Mouse (Mus musculus): ENCODE data around the gene Figla.

DNA sequence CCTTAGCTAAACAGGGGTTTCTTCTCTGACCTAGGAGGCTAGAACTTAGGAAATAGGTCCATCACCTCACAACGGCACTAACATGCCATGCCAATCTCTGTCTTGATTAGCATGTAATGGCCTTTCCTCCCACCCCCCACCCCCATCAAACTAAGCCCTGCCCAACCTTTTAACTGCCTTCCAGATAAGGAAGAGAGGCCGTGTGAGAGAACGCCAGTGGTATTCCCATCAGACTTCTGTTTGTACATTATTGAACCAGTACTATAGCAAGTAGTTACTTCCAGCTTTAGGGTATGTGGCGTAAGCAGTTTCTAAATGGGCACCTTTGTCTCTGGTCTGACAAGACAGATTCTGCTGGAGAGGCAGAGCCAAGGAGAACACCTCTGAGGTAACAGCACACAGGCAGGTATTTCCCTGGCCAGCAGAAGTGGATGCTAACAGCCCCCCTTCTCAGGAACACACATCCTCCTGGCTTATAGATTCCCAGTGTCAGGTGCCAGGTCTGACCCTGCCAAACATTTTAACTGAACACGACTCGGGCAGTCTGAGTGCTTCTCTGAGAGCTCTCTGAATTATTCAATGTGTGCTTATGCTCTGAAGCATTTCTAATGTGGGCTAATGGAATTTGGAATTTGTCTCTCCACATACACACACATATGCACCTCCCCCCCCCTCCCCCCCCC, 34.8 kb downstream of the Figla start:
- TF ChIP-seq POLR2A (IDR thresholded peaks at IDR 0.05; ENCODE audit: low read depth, low read length) (no peak), CTCF (IDR thresholded peaks at IDR 0.05; ENCODE audit: extremely low read depth, insufficient read length, insufficient replicate concordance, low read depth, low read length) (no peak)
